Mouse (Mus musculus) thymus, adult 2 months (tissue): Measurements from ENCODE around the gene Dguok.

Source experiments
- CTCF ChIP-seq: fragments of 200-500 bp; IDR thresholded peaks from 2 replicates; pipeline ENCODE4 v1.5.1; 2012; ENCODE audit warnings: mild to moderate bottlenecking, control low read depth, low read length, moderate library complexity, borderline replicate concordance; ENCODE audit not compliant: control insufficient read depth, poor library complexity, insufficient read depth; ENCODE audit errors: extremely low read depth
- POLR2A ChIP-seq: fragments of 200-500 bp; IDR thresholded peaks from 2 replicates; pipeline ENCODE4 v1.6.1; 2012; ENCODE audit warnings: mild to moderate bottlenecking, low read length, control low read depth, moderate library complexity; ENCODE audit not compliant: control insufficient read depth, poor library complexity, insufficient read depth; ENCODE audit errors: extremely low read depth

- TF ChIP-seq POLR2A, result no peak
- TF ChIP-seq CTCF, result no peak
These were observed 29.4 kb upstream of the Dguok start, which contains the start of gene Actg2 for GRCm38 (mm10) chr6:83536028-83536794.
